Mouse (Mus musculus): ENCODE measurements around the gene Pex6. TPM values are rescaled to one million over a fixed set of nuclear protein-coding genes. Genes with fewer than 3 reads are reported as not detected.
A peak's percentile ranks its signal among the peaks of the same experiment; 100 is the strongest.

The Pex6 gene
- polyA plus RNA-seq, 1 experiment from 2014 or later, result 21.4 TPM

GRCm38 (mm10) chr17:46771616-46772015, 60.4 kb downstream of the Pex6 start:
- Histone ChIP-seq H3K4me3 (ENCODE audit: low read depth, low read length) (peak overlapping the region; percentile 88), H3K36me3 (ENCODE audit: control insufficient read depth, insufficient read depth, low read length) (peaks cover 6% of the 10 kb centered on the region), H3K9ac (ENCODE audit: low read length) (peak overlapping the region; percentile 82), H3K9me3 (ENCODE audit: control insufficient read depth, low read length) (no peaks in the 10 kb centered on the region), H3K4me1 (replicated peaks; ENCODE audit: control insufficient read depth, insufficient read depth, low read length) (peaks cover 7% of the 10 kb centered on the region; the same call in 1 of the 2 replicates), H3K27ac (ENCODE audit: low read depth, low read length) (no peak overlapping the region), H3K4me2 (ENCODE audit: low read depth, low read length, severe bottlenecking) (peak overlapping the region; percentile 70), H3K27me3 (ENCODE audit: control insufficient read depth, insufficient read depth, low read length) (no peaks in the 10 kb centered on the region)
- WGBS, result 67% methylated on average over 17 of the region's 17 CpGs
- DNase-seq (ENCODE audit: low spot score) (peak; percentile 49), ATAC-seq (replicated peaks; ENCODE audit: low FRiP score) (no peak)

DNA sequence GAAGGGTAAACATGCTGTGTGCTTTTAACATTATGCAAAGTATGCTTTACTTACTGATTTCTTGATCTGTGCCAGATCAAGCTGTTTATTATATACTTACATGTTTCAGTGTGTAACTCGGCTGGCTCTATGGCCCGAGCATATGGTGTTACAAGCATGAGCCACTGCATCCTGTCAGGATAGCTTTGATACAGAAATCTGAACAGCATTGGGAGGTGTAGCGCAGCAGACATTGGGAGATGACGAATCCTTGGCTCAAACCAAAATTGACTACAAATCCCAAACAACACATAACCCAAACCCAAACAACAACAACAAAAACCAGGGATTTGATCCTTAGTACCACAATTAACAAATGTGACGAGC, 60.8 kb downstream of the Pex6 start:
- ATAC-seq (replicated peaks; ENCODE audit: low FRiP score), result peak; percentile 40; the same call in 1 of the 2 replicates
- Histone ChIP-seq H3K27me3 (ENCODE audit: control insufficient read depth, insufficient read depth, low read length) (no peaks in the 10 kb centered on the region), H3K9ac (ENCODE audit: low read length) (peak overlapping the region; percentile 82), H3K4me1 (replicated peaks; ENCODE audit: control insufficient read depth, insufficient read depth, low read length) (peaks cover 7% of the 10 kb centered on the region; the same call in 1 of the 2 replicates), H3K4me2 (ENCODE audit: low read depth, low read length, severe bottlenecking) (peak overlapping the region; percentile 70), H3K27ac (ENCODE audit: low read depth, low read length) (no peak overlapping the region), H3K4me3 (ENCODE audit: low read depth, low read length) (peak overlapping the region; percentile 88), H3K36me3 (ENCODE audit: control insufficient read depth, insufficient read depth, low read length) (peaks cover 6% of the 10 kb centered on the region), H3K9me3 (ENCODE audit: control insufficient read depth, low read length) (no peaks in the 10 kb centered on the region)
- 13% methylated on average over 5 of the region's 5 CpGs for WGBS
- DNase-seq (ENCODE audit: low spot score), result no peak

- peaks cover 11% of the 10 kb centered on the region for H3K36me3 ChIP-seq (ENCODE audit: control insufficient read depth, insufficient read depth, low read length)
- H3K27ac ChIP-seq (ENCODE audit: low read depth, low read length), result peak within 1 kb of the TSS; percentile 48; the same call in 1 of the 2 replicates
- peak within 1 kb of the TSS; percentile 70 for H3K4me2 ChIP-seq (ENCODE audit: low read depth, low read length, severe bottlenecking)
- peak within 1 kb of the TSS; percentile 88 for H3K4me3 ChIP-seq (ENCODE audit: low read depth, low read length)
- H3K4me1 ChIP-seq (replicated peaks; ENCODE audit: control insufficient read depth, insufficient read depth, low read length), result peaks cover 7% of the 10 kb centered on the region; the same call in 1 of the 2 replicates
- H3K9ac ChIP-seq (ENCODE audit: low read length), result peak within 1 kb of the TSS; percentile 82
- ATAC-seq (replicated peaks; ENCODE audit: low FRiP score) (peak; percentile 89), DNase-seq (ENCODE audit: low spot score) (peak; percentile 89)
- H3K9me3 ChIP-seq (ENCODE audit: control insufficient read depth, low read length), result no peaks in the 10 kb centered on the region
- WGBS, result under 1% methylated on average over 50 of the region's 50 CpGs
- H3K27me3 ChIP-seq (ENCODE audit: control insufficient read depth, insufficient read depth, low read length), result no peaks in the 10 kb centered on the region
Observed at GRCm38 (mm10) chr17:46772404-46773277, 61.4 kb downstream of the Pex6 start, which contains the start of gene 2310039H08Rik. TSS of gene 2310039H08Rik (plus strand) at chr17:46772635.

- ATAC-seq (replicated peaks; ENCODE audit: low FRiP score) (peak; percentile 23; the same call in 1 of the 2 replicates), DNase-seq (ENCODE audit: low spot score) (peak; percentile 52)
- Histone ChIP-seq H3K4me3 (ENCODE audit: low read depth, low read length) (peak overlapping the region; percentile 88), H3K4me1 (replicated peaks; ENCODE audit: control insufficient read depth, insufficient read depth, low read length) (peaks cover 7% of the 10 kb centered on the region; the same call in 1 of the 2 replicates), H3K9ac (ENCODE audit: low read length) (peak overlapping the region; percentile 82), H3K27me3 (ENCODE audit: control insufficient read depth, insufficient read depth, low read length) (no peaks in the 10 kb centered on the region), H3K9me3 (ENCODE audit: control insufficient read depth, low read length) (no peaks in the 10 kb centered on the region), H3K36me3 (ENCODE audit: control insufficient read depth, insufficient read depth, low read length) (peaks cover 19% of the 10 kb centered on the region), H3K4me2 (ENCODE audit: low read depth, low read length, severe bottlenecking) (peak overlapping the region; percentile 70), H3K27ac (ENCODE audit: low read depth, low read length) (no peak overlapping the region; the same call in 1 of the 2 replicates)
- WGBS, result 9% methylated on average over 19 of the region's 20 CpGs
Observed at GRCm38 (mm10) chr17:46773278-46774130, 62.2 kb downstream of the Pex6 start.

DNA sequence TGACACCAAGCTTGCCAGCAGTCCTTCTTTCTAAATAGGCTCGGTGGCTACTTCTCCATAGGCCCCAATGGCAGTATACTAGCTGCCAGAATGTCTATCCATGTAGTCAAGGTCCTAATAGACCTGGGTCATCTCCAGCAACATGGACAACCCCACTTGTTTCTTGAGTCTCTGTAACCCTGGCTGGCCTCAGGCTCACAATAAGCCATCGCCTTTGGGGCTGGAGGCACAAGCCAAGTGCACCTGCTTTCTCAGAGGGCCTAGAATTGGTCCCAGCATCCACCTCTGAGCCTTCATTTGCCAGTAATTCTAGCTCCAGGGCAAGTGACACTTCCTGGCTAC, 62.8 kb downstream of the Pex6 start:
- no peak overlapping the region for H3K27ac ChIP-seq (ENCODE audit: low read depth, low read length)
- WGBS, result 43% methylated on average over 2 of the region's 2 CpGs
- no peaks in the 10 kb centered on the region for H3K27me3 ChIP-seq (ENCODE audit: control insufficient read depth, insufficient read depth, low read length)
- no peak overlapping the region for H3K4me2 ChIP-seq (ENCODE audit: low read depth, low read length, severe bottlenecking)
- H3K36me3 ChIP-seq (ENCODE audit: control insufficient read depth, insufficient read depth, low read length), result peaks cover 23% of the 10 kb centered on the region
- H3K4me3 ChIP-seq (ENCODE audit: low read depth, low read length), result no peak overlapping the region
- peaks cover 7% of the 10 kb centered on the region; the same call in 1 of the 2 replicates for H3K4me1 ChIP-seq (replicated peaks; ENCODE audit: control insufficient read depth, insufficient read depth, low read length)
- H3K9ac ChIP-seq (ENCODE audit: low read length), result no peak overlapping the region
- H3K9me3 ChIP-seq (ENCODE audit: control insufficient read depth, low read length), result no peaks in the 10 kb centered on the region
- DNase-seq (ENCODE audit: low spot score) (no peak), ATAC-seq (replicated peaks; ENCODE audit: low FRiP score) (no peak)

DNA sequence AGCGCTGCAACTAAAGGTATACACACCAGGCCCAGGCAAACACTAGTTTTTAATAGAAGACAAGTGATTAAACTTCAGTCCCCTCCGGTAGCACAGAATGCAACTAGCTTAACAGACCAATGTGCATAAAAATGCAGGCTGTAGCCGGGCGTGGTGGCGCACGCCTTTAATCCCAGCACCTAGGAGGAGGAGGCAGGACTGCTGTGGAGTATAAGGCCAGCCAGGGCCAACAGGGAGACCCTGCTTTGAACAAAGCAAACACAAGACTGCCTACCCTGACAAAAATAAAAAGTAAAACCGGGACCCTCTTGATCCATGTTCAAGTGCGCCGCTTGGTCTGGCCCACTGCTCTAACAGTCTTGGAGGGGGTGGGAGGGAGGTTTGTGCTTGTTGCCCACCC, 63.8 kb downstream of the Pex6 start:
- WGBS, result 93% methylated on average over 9 of the region's 9 CpGs
- peaks cover 7% of the 10 kb centered on the region; the same call in 1 of the 2 replicates for H3K4me1 ChIP-seq (replicated peaks; ENCODE audit: control insufficient read depth, insufficient read depth, low read length)
- H3K27me3 ChIP-seq (ENCODE audit: control insufficient read depth, insufficient read depth, low read length), result no peaks in the 10 kb centered on the region
- peaks cover 27% of the 10 kb centered on the region for H3K36me3 ChIP-seq (ENCODE audit: control insufficient read depth, insufficient read depth, low read length)
- ATAC-seq (replicated peaks; ENCODE audit: low FRiP score) (no peak), DNase-seq (ENCODE audit: low spot score) (no peak)
- no peak overlapping the region for H3K4me2 ChIP-seq (ENCODE audit: low read depth, low read length, severe bottlenecking)
- H3K9me3 ChIP-seq (ENCODE audit: control insufficient read depth, low read length), result no peaks in the 10 kb centered on the region
- H3K9ac ChIP-seq (ENCODE audit: low read length), result no peak overlapping the region
- no peak overlapping the region for H3K27ac ChIP-seq (ENCODE audit: low read depth, low read length)
- H3K4me3 ChIP-seq (ENCODE audit: low read depth, low read length), result no peak overlapping the region

Other genes starting within 250 kb of the Pex6 start
- gene Ttbk1, start 223.8 kb upstream of the Pex6 start, polyA plus RNA-seq (2014; fragmentation: Nextera tagmentation; extraction: Ambion mirVana), result 3.5 TPM in 2 replicates
- gene Dnph1, start 214.8 kb upstream of the Pex6 start, polyA plus RNA-seq (2014; fragmentation: Nextera tagmentation; extraction: Ambion mirVana), result 87.6 and 89.0 TPM in 2 replicates
- gene Cul9, start 165.1 kb upstream of the Pex6 start, polyA plus RNA-seq (2014; fragmentation: Nextera tagmentation; extraction: Ambion mirVana), result 3.4 and 4.0 TPM in 2 replicates
- gene Srf, start 155.3 kb upstream of the Pex6 start, polyA plus RNA-seq (2014; fragmentation: Nextera tagmentation; extraction: Ambion mirVana), result 5.0 and 5.2 TPM in 2 replicates
- gene Ptk7, start 82.0 kb upstream of the Pex6 start, polyA plus RNA-seq (2014; fragmentation: Nextera tagmentation; extraction: Ambion mirVana), result 40.8 and 43.3 TPM in 2 replicates
- gene Klc4, start 65.4 kb upstream of the Pex6 start, polyA plus RNA-seq (2014; fragmentation: Nextera tagmentation; extraction: Ambion mirVana), result 34.9 and 35.8 TPM in 2 replicates
- gene Mrpl2, start 65.2 kb upstream of the Pex6 start, polyA plus RNA-seq (2014; fragmentation: Nextera tagmentation; extraction: Ambion mirVana), result 111 and 117 TPM in 2 replicates
- 34.4 and 34.9 TPM in 2 replicates for gene Cul7, start 61.1 kb upstream of the Pex6 start, polyA plus RNA-seq (2014; fragmentation: Nextera tagmentation; extraction: Ambion mirVana)
- gene Rrp36, start 37.1 kb upstream of the Pex6 start, polyA plus RNA-seq (2014; fragmentation: Nextera tagmentation; extraction: Ambion mirVana), result 61.0 and 64.1 TPM in 2 replicates
- 167 and 187 TPM in 2 replicates for gene Mea1, start 32.7 kb upstream of the Pex6 start, polyA plus RNA-seq (2014; fragmentation: Nextera tagmentation; extraction: Ambion mirVana)
- gene Klhdc3, start 30.5 kb upstream of the Pex6 start, polyA plus RNA-seq (2014; fragmentation: Nextera tagmentation; extraction: Ambion mirVana), result 117 and 129 TPM in 2 replicates
- gene Ppp2r5d, start 6.4 kb upstream of the Pex6 start, polyA plus RNA-seq (2014; fragmentation: Nextera tagmentation; extraction: Ambion mirVana), result 140 TPM in 2 replicates
- gene Gnmt, start 17.7 kb downstream of the Pex6 start, polyA plus RNA-seq (2014; fragmentation: Nextera tagmentation; extraction: Ambion mirVana), result 0.36 and 0.80 TPM in 2 replicates
- 61.2 and 61.8 TPM in 2 replicates for gene Cnpy3, start 40.8 kb downstream of the Pex6 start, polyA plus RNA-seq (2014; fragmentation: Nextera tagmentation; extraction: Ambion mirVana)
- gene Ptcra, start 52.2 kb downstream of the Pex6 start, polyA plus RNA-seq (2014; fragmentation: Nextera tagmentation; extraction: Ambion mirVana), result 0.35 and 0.44 TPM in 2 replicates
- gene 2310039H08Rik, start 61.2 kb downstream of the Pex6 start, polyA plus RNA-seq (2014; fragmentation: Nextera tagmentation; extraction: Ambion mirVana), result 53.7 and 57.5 TPM in 2 replicates
- gene Rpl7l1, start 71.2 kb downstream of the Pex6 start, polyA plus RNA-seq (2014; fragmentation: Nextera tagmentation; extraction: Ambion mirVana), result 178 and 189 TPM in 2 replicates
- gene Bicral, start 147.0 kb downstream of the Pex6 start, polyA plus RNA-seq (2014; fragmentation: Nextera tagmentation; extraction: Ambion mirVana), result 6.8 and 7.2 TPM in 2 replicates
- 62.3 and 65.3 TPM in 2 replicates for gene Tbcc, start 179.2 kb downstream of the Pex6 start, polyA plus RNA-seq (2014; fragmentation: Nextera tagmentation; extraction: Ambion mirVana)
- not detected in 2 replicates for gene Prph2, start 199.0 kb downstream of the Pex6 start, polyA plus RNA-seq (2014; fragmentation: Nextera tagmentation; extraction: Ambion mirVana)